In the genomic region with DNA sequence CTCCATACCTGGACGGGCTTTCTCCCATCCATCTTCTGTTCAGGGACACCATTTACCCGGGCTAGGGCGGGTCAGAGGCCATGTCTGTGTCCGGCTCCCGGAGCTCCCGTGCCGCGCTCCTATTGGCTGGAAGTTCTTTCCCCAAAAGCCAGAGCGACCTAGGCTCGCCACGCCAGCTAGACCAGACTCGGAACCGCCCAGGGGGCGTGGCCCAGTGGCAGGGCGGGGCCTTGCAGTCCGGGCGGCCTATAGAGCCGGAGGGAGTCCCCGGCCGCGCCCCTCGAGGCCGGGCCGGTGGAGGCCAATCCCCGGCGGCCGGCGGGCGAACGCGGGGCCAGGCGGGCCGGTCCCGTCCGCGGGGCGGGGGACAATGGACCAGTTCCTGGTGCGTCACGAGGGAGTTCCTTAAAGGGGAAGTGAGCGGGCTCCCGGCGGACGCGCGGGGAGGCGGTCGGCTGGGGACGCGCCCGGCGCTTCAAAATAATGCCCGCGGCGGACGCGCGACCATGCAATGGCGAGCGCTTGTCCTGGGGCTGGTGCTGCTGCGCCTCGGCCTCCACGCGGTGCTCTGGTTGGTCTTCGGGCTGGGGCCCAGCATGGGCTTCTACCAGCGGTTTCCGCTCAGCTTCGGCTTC, we compare ENCODE assay signal across 8 mouse cellular contexts. TPM values are rescaled to one million over a fixed set of nuclear protein-coding genes. Genes with fewer than 3 reads are reported as not detected.
DNase-seq lines count a peak whose midpoint lies in the region; ATAC-seq lines count a peak whose summit lies in the region.

A gene (plus strand): TSS at position 408 of the 635 bp plus-strand sequence.

- ATAC-seq in megakaryocyte progenitor cell, adult 5-6 weeks (replicated peaks; ENCODE audit: poor library complexity), result peak; percentile 68

- peak; percentile 98 for DNase-seq in adipocyte (ENCODE audit: low spot score)
- DNase-seq in embryo, embryonic 10 days (ENCODE audit: low spot score), result peak; percentile 98
- peak; percentile 98 for DNase-seq in gastrocnemius, postnatal 10 days
- DNase-seq in induced T-regulatory cell, adult 2 months (ENCODE audit: low read depth), result peak; percentile 97
- DNase-seq in left cerebral cortex, adult 9 months (ENCODE audit: low spot score in 2 of 2), result peak; percentile 92 to 96
- peak; percentile 92 for DNase-seq in right cerebral cortex, postnatal 14 days
- peak; percentile 99 for DNase-seq in urinary bladder, postnatal 36 days (ENCODE audit: low spot score in 2 of 2)

RNA-seq across cellular contexts. Expression of the gene that starts here (rescaled TPM):
- 10 to 100 TPM; 12.6 to 20.3 TPM for total RNA-seq in gastrocnemius, postnatal 10 days (2021)
- 91.7 and 103 TPM in 2 replicates for total RNA-seq in megakaryocyte progenitor cell, adult 5-6 weeks (2015)
- 55.6 and 63.2 TPM in 2 replicates for total RNA-seq in megakaryocyte progenitor cell, adult 5-6 weeks (2017)

Comparison
In these comparisons a context has a peak if more than half of its experiments do, and no peak if none do; other contexts are left out.
1. Peak in every context shown above with its lines: DNase-seq and ATAC-seq.